Mouse (Mus musculus): Measurements from ENCODE around the gene Hist1h2bb. TPM values are rescaled to one million over a fixed set of nuclear protein-coding genes. Genes with fewer than 3 reads are reported as not detected.
"Not testable (repeated sequence)": the region's sequence is repeated elsewhere in the genome, so short reads cannot be mapped to it uniquely, and the experiment has no call there.

The Hist1h2bb gene
- total RNA-seq (2021), result 10 to 100 TPM; 18.8 to 20.7 TPM
- long read RNA-seq, experiment 1, result 0 reads
- long read RNA-seq, experiment 2, result 0 reads

GRCm38 (mm10) chr13:23746201-23747080 lies at the start of gene Hist1h2bb:
Hist1h2bb (plus strand) TSS chr13:23746734.
- peak; percentile 73 to 94 for DNase-seq (ENCODE audit: low spot score in 2 of 2)
- intact Hi-C loops (cut with DNase I), result loop anchor here (10.0 kb wide), 2 partner anchors 322 to 1702 kb away; partner anchors contain the start of genes Abt1, Hist1h2ag, Hist1h2bj and Hist1h4i

- peak; percentile 42 to 77 for DNase-seq (ENCODE audit: low spot score in 2 of 2)
- intact Hi-C loops (cut with DNase I), result loop anchor here (1.0 to 5.0 kb wide), 3 partner anchors 13 to 115 kb away; partner anchors contain the start of genes Hist1h1e, Hist1h2bc, Hist1h2be and Hist1h4d
Observed at GRCm38 (mm10) chr13:23697491-23698299, 48.8 kb upstream of the Hist1h2bb start.

- intact Hi-C loops (cut with DNase I), result loop anchor here (1.0 to 5.0 kb wide), 3 partner anchors 14 to 116 kb away; partner anchors contain the start of genes Hist1h1e, Hist1h2bc, Hist1h2be and Hist1h4d
- peak; percentile 99 for DNase-seq (ENCODE audit: low spot score in 2 of 2)
Observed at GRCm38 (mm10) chr13:23698300-23698693, 48.2 kb upstream of the Hist1h2bb start, which contains the start of gene Hist1h4c. Hist1h4c (minus strand) TSS chr13:23698454.

- intact Hi-C loops (cut with DNase I), result loop anchor here (1.0 to 5.0 kb wide), 3 partner anchors 15 to 117 kb away; partner anchors contain the start of genes Hist1h1e, Hist1h2bc, Hist1h2be and Hist1h4d
- DNase-seq (ENCODE audit: low spot score in 2 of 2), result no peak
Observed at GRCm38 (mm10) chr13:23698996-23699395, 47.5 kb upstream of the Hist1h2bb start.

- no peak for DNase-seq (ENCODE audit: low spot score in 2 of 2)
Observed at GRCm38 (mm10) chr13:23699767-23700166, 46.8 kb upstream of the Hist1h2bb start.

GRCm38 (mm10) chr13:23700786-23701520 lies 45.6 kb upstream of the Hist1h2bb start:
- intact Hi-C loops (cut with DNase I), result loop anchor here (1.0 kb wide), 1 partner anchor 31 kb away; no protein-coding TSS in a partner anchor
- peak; percentile 83 to 85 for DNase-seq (ENCODE audit: low spot score in 2 of 2)

More at GRCm38 (mm10) chr13:23699767-23700166, 46.8 kb upstream of the Hist1h2bb start:
- intact Hi-C loops (cut with DNase I), result loop anchor here (5.0 kb wide), 2 partner anchors 77 to 117 kb away; partner anchors contain the start of genes Hist1h1e, Hist1h2be and Hist1h4d

- intact Hi-C loops (cut with DNase I), result no loop called here
Observed at GRCm38 (mm10) chr13:23702220-23702619, 44.3 kb upstream of the Hist1h2bb start.

GRCm38 (mm10) chr13:23702801-23703200 lies 43.7 kb upstream of the Hist1h2bb start:
- DNase-seq (ENCODE audit: low spot score in 2 of 2); intact Hi-C loops (cut with DNase I): not testable (repeated sequence)

More at GRCm38 (mm10) chr13:23702220-23702619, 44.3 kb upstream of the Hist1h2bb start:
- DNase-seq (ENCODE audit: low spot score in 2 of 2), result no peak

- no peak for DNase-seq (ENCODE audit: low spot score in 2 of 2)
- intact Hi-C loops (cut with DNase I), result no loop called here
Observed at GRCm38 (mm10) chr13:23705751-23706356, 40.7 kb upstream of the Hist1h2bb start.

- intact Hi-C loops (cut with DNase I), result no loop called here
- DNase-seq (ENCODE audit: low spot score in 2 of 2), result no peak
Observed at GRCm38 (mm10) chr13:23706771-23707170, 39.8 kb upstream of the Hist1h2bb start.

- no peak for DNase-seq (ENCODE audit: low spot score in 2 of 2)
- intact Hi-C loops (cut with DNase I), result no loop called here
Observed at GRCm38 (mm10) chr13:23708041-23708440, 38.5 kb upstream of the Hist1h2bb start.

GRCm38 (mm10) chr13:23708654-23709053 lies 37.9 kb upstream of the Hist1h2bb start:
- intact Hi-C loops (cut with DNase I), result no loop called here
- DNase-seq (ENCODE audit: low spot score in 2 of 2), result no peak

GRCm38 (mm10) chr13:23709714-23710373 lies 36.7 kb upstream of the Hist1h2bb start:
- no peak for DNase-seq (ENCODE audit: low spot score in 2 of 2)
- intact Hi-C loops (cut with DNase I), result no loop called here

GRCm38 (mm10) chr13:23710374-23711089 lies 36.0 kb upstream of the Hist1h2bb start, which contains the start of gene Hfe:
Hfe (minus strand) TSS chr13:23710854.
- intact Hi-C loops (cut with DNase I), result no loop called here
- DNase-seq (ENCODE audit: low spot score in 2 of 2), result peak in 1 of 2 experiments; percentile 34

- intact Hi-C loops (cut with DNase I), result no loop called here
- DNase-seq (ENCODE audit: low spot score in 2 of 2), result no peak
Observed at GRCm38 (mm10) chr13:23716261-23717042, 30.1 kb upstream of the Hist1h2bb start.

- intact Hi-C loops (cut with DNase I), result no loop called here
- DNase-seq (ENCODE audit: low spot score in 2 of 2), result no peak
Observed at GRCm38 (mm10) chr13:23717176-23717575, 29.4 kb upstream of the Hist1h2bb start.
